Mouse (Mus musculus): Measurements from ENCODE around the gene N4bp3. TPM values are rescaled to one million over a fixed set of nuclear protein-coding genes. Genes with fewer than 3 reads are reported as not detected.

Gene N4bp3
- total and polyA plus RNA-seq, 2 experiments from 2014 or later, result 24.7 to 41.2 TPM

GRCm38 (mm10) chr11:51594715-51595350 is 55.8 kb downstream of the N4bp3 start:
- H3K4me3 ChIP-seq (ENCODE audit: low read depth, low read length), result no peak overlapping the region
- no peak for DNase-seq (ENCODE audit: low spot score)
- no peak overlapping the region for H3K4me2 ChIP-seq (ENCODE audit: low read depth, low read length, poor library complexity, severe bottlenecking)
- no peak for TF ChIP-seq CTCF (IDR thresholded peaks at IDR 0.05)
- H3K9me3 ChIP-seq (ENCODE audit: low read length), result no peaks in the 10 kb centered on the region
- 77% methylated on average over 3 of the region's 3 CpGs for WGBS
- no peak for ATAC-seq (ENCODE audit: low FRiP score)
- H3K4me1 ChIP-seq (ENCODE audit: insufficient read depth, low read length), result no peaks in the 10 kb centered on the region
- H3K27me3 ChIP-seq (ENCODE audit: insufficient read depth, low read length), result no peaks in the 10 kb centered on the region
- peaks cover 56% of the 10 kb centered on the region for H3K36me3 ChIP-seq (ENCODE audit: insufficient read depth, low read length)
- no peak overlapping the region for H3K9ac ChIP-seq (replicated peaks; ENCODE audit: low read length, poor library complexity, severe bottlenecking)
- no peak overlapping the region for H3K27ac ChIP-seq (ENCODE audit: low read depth, low read length)

DNA sequence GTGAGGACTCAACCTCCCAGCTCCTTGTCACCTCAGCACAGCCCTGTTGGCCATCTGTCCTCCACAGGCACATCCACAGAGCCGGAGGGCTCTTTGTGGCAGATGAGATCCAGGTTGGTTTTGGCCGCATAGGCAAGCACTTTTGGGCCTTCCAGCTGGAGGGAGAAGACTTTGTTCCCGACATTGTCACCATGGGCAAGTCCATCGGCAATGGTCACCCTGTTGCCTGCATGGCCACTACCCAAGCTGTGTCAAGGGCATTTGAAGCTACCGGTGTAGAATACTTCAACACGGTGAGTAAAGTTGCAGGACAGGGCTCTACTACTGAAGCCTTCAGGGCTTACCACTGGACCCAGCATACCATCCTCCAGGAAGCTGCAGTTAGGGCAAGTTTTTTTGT is 56.8 kb downstream of the N4bp3 start:
- WGBS, result 92% methylated on average over 6 of the region's 6 CpGs
- Histone ChIP-seq H3K27me3 (ENCODE audit: insufficient read depth, low read length) (no peaks in the 10 kb centered on the region), H3K9ac (replicated peaks; ENCODE audit: low read length, poor library complexity, severe bottlenecking) (no peak overlapping the region), H3K4me1 (ENCODE audit: insufficient read depth, low read length) (no peaks in the 10 kb centered on the region), H3K9me3 (ENCODE audit: low read length) (no peaks in the 10 kb centered on the region), H3K36me3 (ENCODE audit: insufficient read depth, low read length) (peaks cover 47% of the 10 kb centered on the region), H3K27ac (ENCODE audit: low read depth, low read length) (no peak overlapping the region), H3K4me2 (ENCODE audit: low read depth, low read length, poor library complexity, severe bottlenecking) (no peak overlapping the region), H3K4me3 (ENCODE audit: low read depth, low read length) (no peak overlapping the region)
- DNase-seq (ENCODE audit: low spot score) (no peak), ATAC-seq (ENCODE audit: low FRiP score) (no peak)
- TF ChIP-seq CTCF (IDR thresholded peaks at IDR 0.05), result no peak

GRCm38 (mm10) chr11:51593368-51593767 is 57.3 kb downstream of the N4bp3 start:
- H3K27me3 ChIP-seq (ENCODE audit: insufficient read depth, low read length), result no peaks in the 10 kb centered on the region
- no peak overlapping the region for H3K9ac ChIP-seq (replicated peaks; ENCODE audit: low read length, poor library complexity, severe bottlenecking)
- H3K9me3 ChIP-seq (ENCODE audit: low read length), result no peaks in the 10 kb centered on the region
- no peak overlapping the region for H3K4me2 ChIP-seq (ENCODE audit: low read depth, low read length, poor library complexity, severe bottlenecking)
- no peak for TF ChIP-seq CTCF (IDR thresholded peaks at IDR 0.05)
- WGBS, result 87% methylated on average over 4 of the region's 4 CpGs
- H3K4me3 ChIP-seq (ENCODE audit: low read depth, low read length), result no peak overlapping the region
- DNase-seq (ENCODE audit: low spot score) (no peak), ATAC-seq (ENCODE audit: low FRiP score) (no peak)
- H3K27ac ChIP-seq (ENCODE audit: low read depth, low read length), result no peak overlapping the region
- H3K36me3 ChIP-seq (ENCODE audit: insufficient read depth, low read length), result peaks cover 42% of the 10 kb centered on the region
- H3K4me1 ChIP-seq (ENCODE audit: insufficient read depth, low read length), result no peaks in the 10 kb centered on the region

Other genes starting within 250 kb of the N4bp3 start
- gene Phykpl, start 66.1 kb downstream of the N4bp3 start, total RNA-seq (2014; rRNA removed), result 6.6 and 7.5 TPM in 2 replicates
- gene Phykpl, start 66.1 kb downstream of the N4bp3 start, polyA plus RNA-seq (2015; fragmentation: Nextera tagmentation; extraction: Ambion mirVana), result 5.9 and 6.9 TPM in 2 replicates
- 239 and 245 TPM in 2 replicates for gene Hnrnpab, start 44.0 kb downstream of the N4bp3 start, total RNA-seq (2014; rRNA removed)
- gene Hnrnpab, start 44.0 kb downstream of the N4bp3 start, polyA plus RNA-seq (2015; fragmentation: Nextera tagmentation; extraction: Ambion mirVana), result 191 and 220 TPM in 2 replicates
- 36.6 and 60.3 TPM in 2 replicates for gene Nhp2, start 31.1 kb downstream of the N4bp3 start, total RNA-seq (2014; rRNA removed)
- gene Nhp2, start 31.1 kb downstream of the N4bp3 start, polyA plus RNA-seq (2015; fragmentation: Nextera tagmentation; extraction: Ambion mirVana), result 88.4 and 96.1 TPM in 2 replicates
- gene Rmnd5b, start 14.9 kb downstream of the N4bp3 start, total RNA-seq (2014; rRNA removed), result 70.1 and 93.9 TPM in 2 replicates
- gene Rmnd5b, start 14.9 kb downstream of the N4bp3 start, polyA plus RNA-seq (2015; fragmentation: Nextera tagmentation; extraction: Ambion mirVana), result 66.0 and 72.7 TPM in 2 replicates
- gene D930048N14Rik, start 112 bp upstream of the N4bp3 start, total RNA-seq (2014; rRNA removed), result 1.0 and 1.4 TPM in 2 replicates
- 1.2 and 1.3 TPM in 2 replicates for gene D930048N14Rik, start 112 bp upstream of the N4bp3 start, polyA plus RNA-seq (2015; fragmentation: Nextera tagmentation; extraction: Ambion mirVana)
- gene 0610009B22Rik, start 38.0 kb upstream of the N4bp3 start, total RNA-seq (2014; rRNA removed), result 22.7 and 31.8 TPM in 2 replicates
- 81.9 and 83.4 TPM in 2 replicates for gene 0610009B22Rik, start 38.0 kb upstream of the N4bp3 start, polyA plus RNA-seq (2015; fragmentation: Nextera tagmentation; extraction: Ambion mirVana)
- 15.9 and 16.7 TPM in 2 replicates for gene Sec24a, start 112.8 kb upstream of the N4bp3 start, total RNA-seq (2014; rRNA removed)
- gene Sec24a, start 112.8 kb upstream of the N4bp3 start, polyA plus RNA-seq (2015; fragmentation: Nextera tagmentation; extraction: Ambion mirVana), result 10.5 and 12.5 TPM in 2 replicates
- gene Sar1b, start 112.8 kb upstream of the N4bp3 start, total RNA-seq (2014; rRNA removed), result 115 TPM in 2 replicates
- 230 and 239 TPM in 2 replicates for gene Sar1b, start 112.8 kb upstream of the N4bp3 start, polyA plus RNA-seq (2015; fragmentation: Nextera tagmentation; extraction: Ambion mirVana)
- gene Jade2, start 206.8 kb upstream of the N4bp3 start, total RNA-seq (2014; rRNA removed), result 3.6 and 3.7 TPM in 2 replicates
- gene Jade2, start 206.8 kb upstream of the N4bp3 start, polyA plus RNA-seq (2015; fragmentation: Nextera tagmentation; extraction: Ambion mirVana), result 0.95 and 0.98 TPM in 2 replicates